Mouse (Mus musculus): Measurements from ENCODE around the gene Kcnh6.

The Kcnh6 gene

GRCm38 (mm10) chr11:106007821-106008220 is at the start of gene Kcnh6:
Gene Kcnh6, plus strand, starts transcription at chr11:106008124.
- no peak for DNase-seq (ENCODE audit: low spot score in 2 of 2)

- DNase-seq (ENCODE audit: low spot score in 2 of 2) = no peak
Observed at GRCm38 (mm10) chr11:105958566-105958965, 49.4 kb upstream of the Kcnh6 start.

- peak; percentile 59 to 60 for DNase-seq (ENCODE audit: low spot score in 2 of 2)
Observed at GRCm38 (mm10) chr11:105959355-105959754, 48.6 kb upstream of the Kcnh6 start.

DNA sequence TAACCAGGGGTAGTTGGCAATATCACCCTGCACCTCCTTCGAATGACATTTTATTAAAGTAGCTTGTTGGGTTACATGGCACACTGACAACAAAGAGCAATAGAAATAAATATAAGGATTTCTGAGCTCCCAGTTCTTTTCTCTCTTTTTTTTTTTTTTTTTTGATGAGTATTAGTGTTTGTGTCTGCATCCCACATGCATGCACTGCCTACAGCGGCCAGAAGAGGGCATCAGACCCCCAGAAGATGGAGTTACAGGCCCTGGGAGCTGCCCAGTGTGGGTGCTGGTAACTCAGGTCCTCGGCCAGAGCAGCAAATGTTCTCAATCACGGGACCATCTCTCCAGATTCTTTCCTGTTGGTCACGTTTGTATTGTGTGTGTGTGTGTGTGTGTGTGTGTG is 43.2 kb upstream of the Kcnh6 start:
- DNase-seq (ENCODE audit: low spot score in 2 of 2) = no peak

DNA sequence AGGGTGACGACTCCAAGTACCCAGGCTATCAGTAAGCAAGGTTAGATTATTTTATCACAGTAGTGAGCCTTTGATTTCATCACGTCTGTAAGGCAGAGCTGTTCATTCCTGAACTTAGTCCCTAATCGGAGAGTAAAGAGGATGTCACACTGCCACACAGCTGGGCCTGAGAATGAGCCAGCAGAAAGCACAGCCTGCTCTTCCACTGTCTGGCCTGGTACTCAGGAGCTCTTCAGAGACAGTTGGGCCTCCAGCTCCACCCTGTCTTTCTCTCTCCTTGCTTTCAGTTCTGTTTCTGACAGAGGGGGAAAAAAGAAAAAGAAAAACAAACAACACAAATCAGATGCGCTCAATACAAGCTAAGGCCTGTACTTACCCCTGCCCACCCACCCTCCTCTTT is 41.6 kb upstream of the Kcnh6 start:
- DNase-seq (ENCODE audit: low spot score in 2 of 2) = no peak

GRCm38 (mm10) chr11:105967741-105968574 is 40.0 kb upstream of the Kcnh6 start, which contains the start of gene Ace:
Gene Ace, plus strand, starts transcription at chr11:105967945.
- peak in 1 of 2 experiments; percentile 14 for DNase-seq (ENCODE audit: low spot score in 2 of 2)

DNA sequence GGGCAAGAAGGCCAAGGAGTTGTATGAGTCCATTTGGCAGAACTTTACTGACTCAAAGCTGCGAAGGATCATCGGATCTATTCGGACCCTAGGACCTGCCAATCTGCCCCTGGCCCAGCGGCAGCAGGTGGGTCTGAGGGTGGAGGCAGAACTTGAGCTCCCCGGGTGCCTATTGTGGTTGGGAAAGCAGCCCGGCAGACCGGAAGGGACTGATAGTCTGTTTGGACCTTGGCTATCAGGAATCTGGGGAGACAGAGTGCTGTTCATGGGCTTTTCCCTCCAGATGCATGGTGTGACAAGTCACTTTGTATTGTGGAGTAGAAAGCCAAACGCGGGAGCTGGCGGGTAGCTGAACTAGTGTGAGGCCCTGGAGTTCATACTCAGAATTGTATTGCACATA is 39.0 kb upstream of the Kcnh6 start:
- no peak for DNase-seq (ENCODE audit: low spot score in 2 of 2)

DNA sequence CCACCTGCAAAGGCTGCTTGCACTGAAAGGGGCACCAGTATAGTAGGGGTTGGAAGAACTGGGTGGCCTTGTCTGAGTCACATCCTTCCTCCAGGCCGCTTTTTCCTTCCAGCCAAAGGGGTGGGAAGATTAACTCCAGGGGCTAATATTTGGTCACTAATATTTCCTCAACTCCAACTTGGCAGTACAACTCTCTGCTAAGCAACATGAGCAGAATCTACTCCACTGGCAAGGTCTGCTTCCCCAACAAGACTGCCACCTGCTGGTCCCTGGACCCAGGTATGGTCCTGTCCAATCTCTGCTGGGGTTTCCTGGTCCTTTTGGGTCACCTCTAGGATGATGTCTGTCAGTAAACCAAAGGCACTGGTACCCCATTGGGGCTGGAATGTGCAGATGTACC is 38.4 kb upstream of the Kcnh6 start:
- DNase-seq (ENCODE audit: low spot score in 2 of 2) = peak; percentile 22 to 40

GRCm38 (mm10) chr11:105974593-105974992 is 33.3 kb upstream of the Kcnh6 start:
- DNase-seq (ENCODE audit: low spot score in 2 of 2) = no peak

GRCm38 (mm10) chr11:105975050-105975449 is 32.9 kb upstream of the Kcnh6 start:
- no peak for DNase-seq (ENCODE audit: low spot score in 2 of 2)

DNA sequence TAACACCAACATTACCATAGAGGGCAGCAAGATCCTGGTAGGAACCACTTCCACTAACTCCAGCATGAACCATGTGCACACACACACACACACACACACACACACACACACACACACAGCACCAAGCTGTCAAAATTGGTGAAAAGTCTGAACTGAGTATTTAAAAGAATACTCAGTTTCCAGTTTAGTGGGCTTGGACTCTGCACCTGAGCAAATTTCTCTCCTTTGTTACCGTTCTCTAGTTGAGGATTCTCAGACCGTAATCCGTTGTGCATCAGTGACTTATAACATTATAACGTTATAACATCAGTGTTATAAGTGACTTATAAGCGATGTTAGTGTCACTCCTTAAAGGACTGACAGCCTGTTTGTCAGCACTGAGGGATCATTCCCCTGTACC is 32.3 kb upstream of the Kcnh6 start:
- no peak for DNase-seq (ENCODE audit: low spot score in 2 of 2)

DNA sequence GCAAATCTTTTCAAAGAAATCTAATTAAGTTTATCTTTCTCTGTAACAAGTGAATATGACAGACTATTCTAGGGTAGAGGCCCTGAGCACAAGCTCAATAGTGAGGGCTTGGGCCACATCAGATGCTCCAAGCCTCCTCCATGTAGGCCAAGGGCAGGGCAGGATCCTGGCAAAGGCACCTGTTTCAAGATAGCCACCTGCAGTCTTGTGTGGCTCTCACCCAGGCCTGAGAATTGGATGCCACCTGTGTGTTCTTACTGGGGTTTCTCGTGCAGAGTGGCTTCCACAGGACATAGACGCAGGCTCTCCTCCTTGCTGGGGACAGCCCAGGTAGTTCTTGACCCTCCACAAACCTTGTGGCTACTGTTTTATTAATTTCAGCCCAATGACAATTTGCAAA is 29.7 kb upstream of the Kcnh6 start:
- DNase-seq (ENCODE audit: low spot score in 2 of 2) = no peak

DNA sequence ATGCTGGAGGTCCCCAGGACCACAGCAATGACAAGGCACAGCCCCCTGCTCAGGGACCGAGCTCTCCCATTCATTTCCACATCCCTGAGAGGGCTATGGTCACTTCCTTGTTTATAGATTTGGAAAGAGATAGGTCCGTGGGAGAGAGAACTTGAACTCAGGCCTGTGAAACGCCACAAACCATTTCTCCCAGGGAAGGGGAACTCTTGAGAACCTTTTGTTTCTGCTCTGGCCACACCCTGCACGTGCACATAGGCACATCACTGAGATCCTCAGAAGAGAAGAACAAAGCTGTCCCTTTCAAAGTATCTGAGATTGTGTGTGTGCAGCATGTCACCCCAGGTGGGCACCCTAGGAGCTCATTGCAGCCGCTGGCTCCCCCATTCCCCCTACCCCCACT is 29.3 kb upstream of the Kcnh6 start:
- no peak for DNase-seq (ENCODE audit: low spot score in 2 of 2)

- no peak for DNase-seq (ENCODE audit: low spot score in 2 of 2)
Observed at GRCm38 (mm10) chr11:105984452-105984851, 23.5 kb upstream of the Kcnh6 start.

DNA sequence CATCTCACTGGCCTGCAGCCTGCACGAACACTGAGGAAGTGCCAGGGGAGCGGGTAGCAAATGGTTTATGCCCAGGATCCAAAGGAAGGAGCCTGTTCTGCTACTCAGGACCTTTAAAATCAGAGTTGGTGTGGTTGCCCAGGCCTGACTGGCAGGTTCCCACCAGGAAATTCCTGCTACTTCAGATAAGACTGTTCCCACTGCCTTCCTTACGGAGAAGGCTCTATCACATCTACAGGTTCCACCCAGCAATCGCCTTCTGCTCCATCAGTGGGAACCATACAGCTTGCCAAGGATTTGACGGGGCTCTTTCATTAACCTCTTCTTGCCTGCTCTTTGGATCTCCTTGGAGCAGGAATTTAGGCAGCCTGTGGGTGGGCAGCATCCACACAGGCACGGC is 20.5 kb upstream of the Kcnh6 start:
- DNase-seq (ENCODE audit: low spot score in 2 of 2) = no peak

- DNase-seq (ENCODE audit: low spot score in 2 of 2) = no peak
Observed at GRCm38 (mm10) chr11:105989446-105989845, 18.5 kb upstream of the Kcnh6 start.

DNA sequence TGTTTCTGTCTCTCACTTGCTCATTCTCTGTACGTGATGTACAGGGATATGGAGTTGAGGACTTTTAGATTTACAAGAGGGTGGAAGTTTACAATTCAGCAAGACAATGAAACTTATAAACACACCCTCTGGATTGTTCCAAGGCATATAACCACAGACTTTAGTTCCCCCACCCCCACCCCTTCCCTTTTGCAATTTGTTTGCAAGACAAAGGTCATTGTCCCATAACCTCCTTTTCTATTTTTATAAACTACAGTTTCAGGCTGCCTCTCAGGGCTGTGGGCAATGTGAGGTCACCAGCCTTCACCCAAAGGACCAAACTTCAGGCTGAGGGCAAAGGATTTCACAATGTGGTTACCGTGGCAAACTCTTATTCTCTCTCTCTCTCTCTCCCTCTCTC is 17.7 kb upstream of the Kcnh6 start:
- no peak for DNase-seq (ENCODE audit: low spot score in 2 of 2)

DNA sequence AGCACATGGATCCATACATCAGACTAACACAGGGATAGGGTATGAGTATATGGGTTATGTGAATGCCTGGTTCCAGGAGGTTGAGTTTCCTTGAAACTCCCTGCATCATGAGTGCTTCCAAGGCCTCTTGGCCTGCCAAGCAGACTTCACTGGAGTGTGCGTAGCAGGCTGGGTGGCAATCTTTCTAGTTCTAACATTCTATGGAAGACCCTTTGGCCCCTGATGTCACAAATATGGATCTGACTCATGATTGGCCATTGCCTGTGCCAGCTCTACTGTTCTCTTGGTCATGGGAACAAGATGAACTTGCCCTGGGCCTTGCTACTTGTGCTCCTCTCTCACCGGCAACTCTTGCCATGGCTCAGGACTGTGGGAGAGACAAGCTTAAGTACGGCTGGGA is 13.5 kb upstream of the Kcnh6 start, which contains the start of gene Ace3:
TSS of gene Ace3 (plus strand) at position 301 of the 400 bp plus-strand sequence.
- no peak for DNase-seq (ENCODE audit: low spot score in 2 of 2)

GRCm38 (mm10) chr11:106000062-106000461 is 7.9 kb upstream of the Kcnh6 start:
- no peak for DNase-seq (ENCODE audit: low spot score in 2 of 2)

- peak; percentile 19 to 53 for DNase-seq (ENCODE audit: low spot score in 2 of 2)
Observed at GRCm38 (mm10) chr11:106001718-106002117, 6.2 kb upstream of the Kcnh6 start.

GRCm38 (mm10) chr11:106004576-106004975 is 3.3 kb upstream of the Kcnh6 start:
- DNase-seq (ENCODE audit: low spot score in 2 of 2) = no peak

DNA sequence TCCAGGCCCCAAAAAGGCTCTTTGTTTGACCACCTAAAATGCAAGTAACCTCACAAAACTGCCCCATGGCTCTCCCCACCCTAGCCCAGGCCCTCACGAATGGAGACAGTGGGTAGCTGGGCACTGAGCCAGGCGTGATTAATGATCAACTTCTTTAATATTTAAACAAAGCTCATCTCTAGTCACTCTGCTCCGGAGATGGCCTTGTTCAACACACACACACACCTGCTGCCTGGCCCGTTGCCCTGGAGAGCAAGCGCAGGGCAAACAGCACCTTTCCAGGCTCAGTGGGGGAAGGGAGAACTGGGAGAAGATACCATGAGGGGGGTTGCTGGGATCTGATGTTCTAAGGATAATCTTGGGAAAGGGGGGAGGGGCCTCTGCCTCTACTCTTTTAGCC is 2.0 kb upstream of the Kcnh6 start:
- DNase-seq (ENCODE audit: low spot score in 2 of 2) = no peak

- DNase-seq (ENCODE audit: low spot score in 2 of 2) = no peak
Observed at GRCm38 (mm10) chr11:106012711-106013110, 4.8 kb downstream of the Kcnh6 start.

Measured in right cerebral cortex, adult 2 months (tissue).